In genomic region chr1:180338358-180338757, GRCm38 (mm10) we compare ENCODE assay signal across 18 mouse cellular contexts. TPM values are rescaled to one million over a fixed set of nuclear protein-coding genes. Genes with fewer than 3 reads are reported as not detected.
DNase-seq lines count a peak whose midpoint lies in the region; ATAC-seq and TF ChIP-seq lines count a peak whose summit lies in the region.
"Had no signal": no experiment of that assay in that cellular context is flagged by ENCODE, and none has a peak within 500 bp of the region (broad histone marks: within the 10 kb centered on the region; RNA-seq: fewer than 3 reads in every experiment).

No protein-coding gene starts in this region.

- TF ChIP-seq CTCF in heart, postnatal 0 days (IDR thresholded peaks at IDR 0.05; ENCODE audit: low read depth): no peak

- no peak for DNase-seq in heart, postnatal 0 days (ENCODE audit: low spot score)
- DNase-seq in heart, adult 9 months (ENCODE audit: low spot score in 2 of 2): no peak
- peak; percentile 57 for DNase-seq in T-cell, adult 2 months (ENCODE audit: low spot score)
- DNase-seq in kidney, adult 9 months: no peak
- DNase-seq in adrenal gland, adult 2 months: no peak
- DNase-seq: adrenal gland, postnatal 14 days; cerebellum, adult 2 months; cerebellum, postnatal 10 days; forebrain, postnatal 0 days; heart, postnatal 10 days; kidney, adult 8-10 months had no signal

- WGBS in heart, postnatal 0 days: 73% methylated on average over 8 of the region's 8 CpGs

- H3K9me3 ChIP-seq in heart, postnatal 0 days (replicated peaks; ENCODE audit: control insufficient read depth, low read length): no peaks in the 10 kb centered on the region
- H3K9me3 ChIP-seq: embryonic facial prominence, embryonic 10.5 days; forebrain, embryonic 13.5 days; heart, embryonic 13.5 days had no signal

- H3K4me1 ChIP-seq in heart, postnatal 0 days (ENCODE audit: control insufficient read depth, insufficient read depth): peaks cover 16% of the 10 kb centered on the region

- no peak for ATAC-seq in heart, postnatal 0 days (ENCODE audit: insufficient read depth, low read depth)
- ATAC-seq in inflammation-experienced regulatory T-cells, adult 6 months: peak; percentile 29
- ATAC-seq: forebrain, embryonic 13.5 days; forebrain, postnatal 0 days; intestine, postnatal 0 days; Patski had no signal

- H3K36me3 ChIP-seq in heart, postnatal 0 days (replicated peaks; ENCODE audit: control insufficient read depth, insufficient read depth, low read length): peaks cover 25% of the 10 kb centered on the region

- H3K27me3 ChIP-seq in heart, postnatal 0 days (ENCODE audit: control insufficient read depth, insufficient read depth, low read length): 0 out of 2 replicates have a peak, but pooled peaks cover 4% of the 10 kb centered on the region
- H3K27me3 ChIP-seq: Patski had no signal

- H3K4me3 ChIP-seq in heart, postnatal 0 days (ENCODE audit: low read depth, low read length): no peak overlapping the region
- H3K4me3 ChIP-seq: embryonic facial prominence, embryonic 10.5 days; forebrain, embryonic 13.5 days; heart, embryonic 13.5 days had no signal

- H3K4me2 ChIP-seq in heart, postnatal 0 days (ENCODE audit: low read depth, low read length): peak overlapping the region; percentile 18; the same call in 1 of the 2 replicates
- H3K4me2 ChIP-seq: forebrain, embryonic 13.5 days; heart, embryonic 13.5 days; hindbrain, embryonic 14.5 days had no signal

- H3K27ac ChIP-seq in heart, postnatal 0 days (ENCODE audit: low read depth): no peak overlapping the region
- H3K27ac ChIP-seq: embryonic facial prominence, embryonic 10.5 days; forebrain, embryonic 13.5 days; heart, embryonic 13.5 days; hindbrain, embryonic 14.5 days had no signal

- TF ChIP-seq EP300 in heart, postnatal 0 days (IDR thresholded peaks at IDR 0.05; ENCODE audit: low read depth): no peak

- H3K9ac ChIP-seq in heart, postnatal 0 days (replicated peaks; ENCODE audit: low read depth, low read length): no peak overlapping the region
- H3K9ac ChIP-seq: forebrain, embryonic 13.5 days; forebrain, postnatal 0 days; heart, embryonic 13.5 days; hindbrain, embryonic 14.5 days had no signal

RNA-seq across cellular contexts. Expression of gene Itpkb, which starts 8.1 kb away (rescaled TPM):
- total RNA-seq in heart, postnatal 0 days (2014; rRNA removed; ENCODE audit: low replicate concordance): 21.7 and 24.9 TPM in 2 replicates
- 5.1 and 5.4 TPM in 2 replicates for polyA plus RNA-seq in heart, postnatal 0 days (2015; fragmentation: Nextera tagmentation; extraction: Ambion mirVana)
- 10 to 100 TPM; 25.3 to 58.2 (median 55.2) TPM for polyA plus RNA-seq in inflammation-experienced regulatory T-cells, adult 6 months (2017; shearing (Covaris generic))
- total RNA-seq in adrenal gland, adult 2 months (2021): 10 to 100 TPM; 45.6 to 76.4 TPM
- 22.6 and 25.3 TPM in 2 replicates for polyA plus RNA-seq in adrenal gland, adult 2 months (2012; rRNA removed)
